Mouse (Mus musculus): ENCODE measurements around the gene Irf2bp1. TPM values are rescaled to one million over a fixed set of nuclear protein-coding genes. Genes with fewer than 3 reads are reported as not detected.

Gene Irf2bp1
- polyA plus RNA-seq, 1 experiment from 2014 or later: 31.5 TPM

DNA sequence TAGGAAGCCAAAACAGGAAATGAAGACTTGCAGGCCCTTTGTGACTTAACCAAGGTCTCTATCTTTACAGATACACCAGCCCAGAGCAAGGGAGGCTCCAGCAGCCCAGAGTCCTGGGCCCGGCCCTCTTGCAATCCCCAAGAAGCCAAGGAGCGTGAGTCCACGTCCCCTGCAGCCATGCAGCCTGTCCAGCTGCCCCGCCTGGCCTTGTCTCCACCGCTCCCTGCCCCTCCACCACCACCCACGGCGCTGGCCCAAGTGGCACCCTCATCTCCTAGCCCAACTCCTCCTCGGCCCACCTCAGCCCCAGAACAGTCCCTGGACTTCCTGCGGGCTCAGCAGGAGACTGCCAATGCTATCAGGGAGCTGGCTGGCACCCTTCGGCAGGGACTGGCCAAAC lies 3.4 kb upstream of the Irf2bp1 start:
- no peak for TF ChIP-seq CTCF (IDR thresholded peaks at IDR 0.05)
- ATAC-seq: no peak
- in situ Hi-C loops (cut with MboI; ENCODE audit: low pct_unique_long_range_greater_than_20kb): no loop called here
- ChIA-PET POLR2A (no interaction called here), CTCF (no interaction called here)
- no peak for DNase-seq (ENCODE audit: low read depth, low spot score)
- no peaks in the 10 kb centered on the region for H3K27me3 ChIP-seq

DNA sequence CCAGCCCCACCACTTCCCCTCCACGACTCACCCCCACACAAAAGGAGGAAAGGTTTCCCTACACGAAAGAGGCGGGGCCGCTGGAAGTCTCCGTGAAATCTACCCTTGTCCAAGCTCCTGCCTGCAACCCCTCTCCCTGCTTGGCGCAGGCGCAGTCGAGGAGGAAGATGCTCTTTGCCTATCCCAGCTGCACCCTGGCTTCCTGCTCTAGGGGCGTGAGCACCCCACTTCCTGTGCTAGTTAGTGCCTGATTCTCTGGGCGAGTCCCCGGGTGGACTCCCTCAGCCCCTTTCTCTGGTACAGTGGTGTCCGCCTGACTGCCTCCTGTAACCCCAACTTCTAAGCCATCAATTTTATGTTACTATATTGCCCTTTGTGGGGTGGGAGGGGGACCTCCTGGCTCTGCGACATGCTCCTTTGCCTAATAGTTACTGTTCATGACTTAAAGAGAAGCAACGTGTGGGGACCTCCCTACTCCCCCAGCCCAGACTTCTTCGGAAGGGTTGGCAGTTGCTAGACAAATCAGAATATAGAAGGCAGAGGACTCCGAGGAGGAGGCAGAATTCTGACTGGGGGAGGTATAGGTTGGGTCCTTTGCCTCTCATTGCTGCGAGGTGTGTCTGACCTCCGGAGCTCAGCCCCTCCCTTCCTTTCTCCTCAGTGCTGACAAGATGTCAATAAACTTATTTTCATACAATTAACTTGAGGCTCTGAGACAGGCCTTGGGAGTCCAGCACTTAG lies 2.6 kb upstream of the Irf2bp1 start:
- CTCF ChIA-PET: no interaction called here
- POLR2A ChIA-PET: no interaction called here
- DNase-seq (ENCODE audit: low read depth, low spot score): no peak
- no peak for TF ChIP-seq CTCF (IDR thresholded peaks at IDR 0.05)
- in situ Hi-C loops (cut with MboI; ENCODE audit: low pct_unique_long_range_greater_than_20kb): no loop called here
- H3K27me3 ChIP-seq: no peaks in the 10 kb centered on the region
- no peak for ATAC-seq

DNA sequence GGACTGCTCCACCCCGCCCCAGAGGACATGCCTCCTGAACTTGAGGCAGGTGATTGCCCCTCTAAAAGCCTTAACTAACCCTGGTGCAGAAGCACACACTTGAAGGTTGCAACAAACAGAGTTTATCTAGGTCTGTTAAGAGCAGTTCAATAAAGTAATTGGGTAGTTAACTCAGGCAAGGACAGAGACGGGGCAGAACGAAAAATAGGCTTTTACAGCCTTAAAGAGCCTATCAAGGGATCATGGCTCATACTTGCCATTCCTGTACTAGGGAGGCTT lies 2.1 kb upstream of the Irf2bp1 start:
- DNase-seq (ENCODE audit: low read depth, low spot score) (no peak), ATAC-seq (no peak)
- no peaks in the 10 kb centered on the region for H3K27me3 ChIP-seq
- ChIA-PET CTCF (no interaction called here), POLR2A (no interaction called here)
- in situ Hi-C loops (cut with MboI; ENCODE audit: low pct_unique_long_range_greater_than_20kb): no loop called here
- TF ChIP-seq CTCF (IDR thresholded peaks at IDR 0.05): no peak

DNA sequence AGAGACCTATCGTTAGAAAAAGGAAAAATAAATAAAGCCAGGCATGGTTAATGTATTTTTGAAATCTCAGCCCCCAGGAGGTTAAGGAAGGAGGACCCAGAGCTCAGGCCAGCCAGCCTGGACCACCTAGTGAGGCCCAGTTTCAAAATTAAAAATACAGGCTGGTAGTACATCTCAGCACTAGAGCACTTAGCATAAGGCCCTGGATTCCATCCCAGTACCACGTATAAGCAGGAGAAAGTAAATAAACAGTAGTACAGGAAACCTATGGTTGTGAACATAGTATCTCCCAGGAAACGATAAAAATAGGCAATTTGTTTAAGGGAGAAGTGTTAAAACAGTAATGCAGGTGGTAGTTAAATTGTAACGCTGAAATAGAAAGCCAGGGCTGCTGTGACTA lies 1.7 kb upstream of the Irf2bp1 start:
- in situ Hi-C loops (cut with MboI; ENCODE audit: low pct_unique_long_range_greater_than_20kb): no loop called here
- ATAC-seq: no peak
- TF ChIP-seq CTCF (IDR thresholded peaks at IDR 0.05): no peak
- CTCF ChIA-PET: no interaction called here
- H3K27me3 ChIP-seq: no peaks in the 10 kb centered on the region
- DNase-seq (ENCODE audit: low read depth, low spot score): no peak
- POLR2A ChIA-PET: interaction anchor here (0.9 to 1.6 kb wide), 3 partner anchors 11 to 93 kb away, joined by 3 to 5 read pairs (median 5); partner anchors contain the start of genes Foxa3 and Mypop

DNA sequence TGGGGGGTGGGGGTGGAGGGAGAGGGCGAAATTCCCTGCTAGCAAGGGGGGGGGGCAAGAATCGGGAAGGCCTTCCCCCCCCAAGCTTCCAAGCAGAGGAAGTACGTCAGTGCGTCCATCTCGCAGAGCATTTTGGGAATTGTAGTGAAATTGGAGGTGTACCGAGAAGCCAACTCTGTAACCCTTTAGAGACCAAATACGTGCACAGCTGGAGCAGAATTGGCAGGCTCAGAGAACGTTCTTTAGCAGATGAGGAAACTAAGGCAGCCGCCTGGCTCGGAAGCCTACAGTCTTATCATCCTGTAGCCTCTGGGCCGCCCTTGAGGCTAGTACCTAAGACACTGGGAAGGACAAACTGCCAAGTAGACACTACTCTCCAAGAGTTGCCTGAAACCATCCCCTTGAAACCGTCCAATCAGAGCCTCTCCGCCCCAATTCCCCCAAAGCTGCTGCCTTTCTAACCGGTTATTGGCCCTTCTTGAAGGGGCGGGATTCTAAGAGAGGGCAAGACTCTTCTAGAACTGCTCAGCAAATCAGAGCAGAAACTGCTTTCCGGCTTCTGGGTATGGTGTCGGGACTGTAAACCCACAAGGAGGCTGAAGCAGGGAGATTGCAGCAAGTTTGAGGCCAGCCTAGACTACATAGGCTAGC lies 871 bp upstream of the Irf2bp1 start:
- ChIA-PET POLR2A (interaction anchor here (0.6 to 1.6 kb wide), 5 partner anchors 12 to 93 kb away, joined by 3 to 5 read pairs (median 4); partner anchors contain the start of genes Foxa3 and Mypop), CTCF (no interaction called here)
- ATAC-seq (peak; percentile 79), DNase-seq (ENCODE audit: low read depth, low spot score) (peak; percentile 74)
- TF ChIP-seq CTCF (IDR thresholded peaks at IDR 0.05): no peak
- H3K27me3 ChIP-seq: no peaks in the 10 kb centered on the region
- in situ Hi-C loops (cut with MboI; ENCODE audit: low pct_unique_long_range_greater_than_20kb): no loop called here

DNA sequence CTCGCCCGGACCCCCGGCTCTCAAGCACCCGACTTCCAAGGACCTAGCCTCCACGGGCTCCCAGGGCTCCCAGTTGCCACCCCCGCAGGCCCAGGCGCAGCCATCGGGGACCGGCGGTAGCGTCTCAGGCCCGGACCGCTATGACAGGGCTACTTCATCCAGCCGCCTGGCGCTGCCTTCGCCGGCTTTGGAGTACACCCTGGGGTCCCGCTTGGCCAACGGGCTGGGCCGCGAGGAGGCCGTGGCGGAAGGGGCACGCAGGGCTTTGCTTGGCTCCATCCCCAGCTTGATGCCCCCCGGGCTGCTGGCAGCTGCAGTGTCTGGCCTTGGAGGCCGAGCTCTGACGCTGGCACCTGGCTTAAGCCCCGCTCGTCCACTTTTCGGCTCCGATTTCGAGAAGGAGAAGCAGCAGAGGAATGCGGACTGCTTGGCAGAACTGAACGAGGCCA lies 811 bp downstream of the Irf2bp1 start:
- POLR2A ChIA-PET: no interaction called here
- CTCF ChIA-PET: interaction anchor here (0.7 to 1.3 kb wide), 3 partner anchors 24 to 112 kb away, joined by 3 to 4 read pairs (median 3); no protein-coding TSS in a partner anchor
- H3K27me3 ChIP-seq: no peaks in the 10 kb centered on the region
- no peak for DNase-seq (ENCODE audit: low read depth, low spot score)
- in situ Hi-C loops (cut with MboI; ENCODE audit: low pct_unique_long_range_greater_than_20kb): no loop called here
- TF ChIP-seq CTCF (IDR thresholded peaks at IDR 0.05): no peak
- ATAC-seq: peak; percentile 1

DNA sequence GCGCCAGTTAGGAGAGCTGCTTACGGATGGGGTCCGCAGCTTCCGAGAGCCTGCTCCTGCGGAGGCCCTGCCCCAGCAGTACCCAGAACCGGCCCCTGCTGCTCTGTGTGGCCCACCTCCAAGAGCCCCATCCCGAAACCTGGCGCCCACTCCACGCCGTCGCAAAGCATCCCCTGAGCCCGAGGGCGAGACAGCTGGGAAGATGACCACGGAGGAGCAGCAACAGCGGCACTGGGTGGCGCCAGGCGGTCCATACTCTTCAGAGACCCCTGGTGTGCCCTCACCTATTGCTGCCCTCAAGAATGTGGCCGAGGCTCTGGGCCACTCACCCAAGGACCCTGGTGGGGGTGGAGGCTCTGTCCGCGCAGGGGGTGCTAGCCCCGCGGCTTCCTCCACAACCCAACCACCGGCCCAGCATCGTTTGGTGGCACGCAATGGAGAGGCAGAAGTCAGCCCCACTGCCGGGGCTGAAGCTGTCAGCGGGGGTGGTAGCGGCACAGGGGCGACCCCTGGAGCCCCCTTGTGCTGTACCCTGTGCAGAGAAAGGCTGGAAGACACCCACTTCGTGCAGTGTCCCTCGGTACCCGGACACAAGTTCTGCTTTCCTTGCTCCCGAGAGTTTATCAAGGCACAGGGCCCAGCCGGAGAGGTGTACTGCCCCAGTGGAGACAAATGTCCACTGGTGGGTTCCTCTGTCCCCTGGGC lies 1.7 kb downstream of the Irf2bp1 start:
- ChIA-PET POLR2A (interaction anchor here (0.6 kb wide), 1 partner anchor 111 kb away, joined by 6 read pairs; no protein-coding TSS in a partner anchor), CTCF (interaction anchor here (0.7 to 2.8 kb wide), 5 partner anchors 14 to 113 kb away, joined by 3 to 17 read pairs (median 4); partner anchors contain the start of genes Foxa3 and Sympk)
- TF ChIP-seq CTCF (IDR thresholded peaks at IDR 0.05): no peak
- no peaks in the 10 kb centered on the region for H3K27me3 ChIP-seq
- DNase-seq (ENCODE audit: low read depth, low spot score) (no peak), ATAC-seq (no peak)
- in situ Hi-C loops (cut with MboI; ENCODE audit: low pct_unique_long_range_greater_than_20kb): no loop called here

DNA sequence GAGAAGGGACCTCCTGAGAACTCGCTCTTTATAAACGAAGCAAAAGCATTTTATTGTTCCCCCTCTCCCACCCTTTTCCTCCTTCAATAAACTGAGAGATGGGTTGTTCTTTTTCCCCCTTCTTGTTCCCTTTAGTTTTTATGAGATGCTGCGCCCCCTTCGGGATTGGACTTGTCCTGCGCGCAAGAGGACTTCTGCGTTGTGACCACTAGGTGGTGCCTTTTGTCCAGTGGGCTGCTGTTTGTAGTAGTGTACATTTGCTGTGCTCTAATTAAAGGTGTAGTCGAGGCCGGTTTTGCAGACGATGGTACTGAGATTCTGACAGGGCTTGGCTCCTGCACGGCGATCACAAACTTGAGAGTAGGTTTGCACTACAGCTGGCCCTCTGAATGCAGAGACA lies 2.6 kb downstream of the Irf2bp1 start:
- in situ Hi-C loops (cut with MboI; ENCODE audit: low pct_unique_long_range_greater_than_20kb): no loop called here
- H3K27me3 ChIP-seq: no peaks in the 10 kb centered on the region
- no peak for TF ChIP-seq CTCF (IDR thresholded peaks at IDR 0.05)
- no peak for DNase-seq (ENCODE audit: low read depth, low spot score)
- ATAC-seq: peak; percentile 29
- CTCF ChIA-PET: interaction anchor here (0.9 to 2.8 kb wide), 3 partner anchors 13 to 19 kb away, joined by 5 to 17 read pairs (median 6); partner anchors contain the start of genes Foxa3 and Sympk
- POLR2A ChIA-PET: no interaction called here

DNA sequence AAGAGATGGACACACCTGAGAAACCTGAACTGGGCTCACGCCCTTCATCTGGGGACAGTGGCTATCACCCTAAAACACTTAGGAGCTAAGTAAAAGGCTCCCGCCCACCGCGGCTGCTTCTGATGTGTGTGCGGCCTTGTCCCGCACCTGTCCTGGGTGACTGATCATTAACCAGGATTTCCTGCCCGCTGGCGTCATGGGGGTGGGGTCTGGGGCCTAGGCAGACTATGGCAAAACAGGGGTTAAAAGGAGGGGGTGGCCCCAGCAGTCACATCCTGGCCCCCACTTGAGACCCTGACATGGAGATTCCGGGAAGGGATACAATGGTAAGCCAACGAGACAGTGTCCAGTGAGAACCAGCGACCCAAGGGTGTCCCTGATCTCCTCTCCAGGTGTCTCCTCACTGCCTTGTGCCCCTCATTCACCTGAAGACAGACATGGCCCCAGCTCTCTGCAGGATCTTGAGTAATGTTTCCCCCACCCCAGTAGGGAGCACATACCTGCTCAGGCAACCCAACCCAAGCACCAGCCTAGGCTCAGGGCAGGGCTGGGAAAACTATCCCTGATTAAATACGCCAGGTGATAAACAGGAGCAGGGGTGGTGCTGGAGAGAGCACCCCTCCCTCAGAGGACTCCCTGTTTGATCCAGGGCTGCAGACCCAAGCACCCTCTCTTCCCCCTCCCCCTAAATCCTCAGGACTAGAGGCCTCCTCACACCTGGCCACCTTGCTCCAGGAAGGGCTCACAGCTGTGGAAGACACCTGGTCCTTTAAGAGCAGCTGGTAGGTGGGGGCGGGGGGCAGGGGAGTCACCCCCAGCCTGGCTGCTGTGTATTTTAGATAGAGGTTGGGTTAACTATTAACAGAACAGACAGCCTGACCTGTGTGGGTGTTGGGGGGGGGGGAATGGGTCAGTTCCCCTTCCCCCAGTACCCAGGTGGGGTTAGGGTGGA lies 3.5 kb downstream of the Irf2bp1 start:
- in situ Hi-C loops (cut with MboI; ENCODE audit: low pct_unique_long_range_greater_than_20kb): no loop called here
- ATAC-seq: no peak
- CTCF ChIA-PET: interaction anchor here (0.9 to 2.8 kb wide), 3 partner anchors 13 to 18 kb away, joined by 5 to 17 read pairs (median 6); partner anchors contain the start of genes Foxa3 and Sympk
- POLR2A ChIA-PET: interaction anchor here (0.6 kb wide), 1 partner anchor 33 kb away, joined by 3 read pairs; no protein-coding TSS in a partner anchor
- no peak for TF ChIP-seq CTCF (IDR thresholded peaks at IDR 0.05)
- no peaks in the 10 kb centered on the region for H3K27me3 ChIP-seq
- DNase-seq (ENCODE audit: low read depth, low spot score): no peak

DNA sequence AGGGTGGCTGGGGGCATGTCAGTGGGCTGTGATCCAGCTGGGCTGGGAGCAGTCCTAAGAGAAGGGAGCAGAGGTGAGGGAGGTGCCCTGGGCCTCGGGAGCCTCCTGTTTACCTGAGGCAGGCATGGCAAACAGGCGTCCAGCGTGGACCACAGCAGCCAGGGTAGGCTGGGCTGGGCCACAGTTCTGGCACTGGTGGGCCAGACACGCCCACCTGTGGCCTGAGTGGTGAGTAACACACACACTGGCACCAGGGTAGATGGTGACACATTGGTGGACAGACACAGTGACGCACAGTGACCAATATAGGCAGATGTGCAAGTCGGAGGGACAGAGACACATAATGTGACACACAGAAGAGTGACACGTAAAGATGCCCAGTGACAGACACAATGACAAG lies 6.7 kb downstream of the Irf2bp1 start:
- ChIA-PET POLR2A (no interaction called here), CTCF (interaction anchor here (1.5 kb wide), 1 partner anchor 12 kb away, joined by 3 read pairs; no protein-coding TSS in a partner anchor)
- no peaks in the 10 kb centered on the region for H3K27me3 ChIP-seq
- in situ Hi-C loops (cut with MboI; ENCODE audit: low pct_unique_long_range_greater_than_20kb): no loop called here
- ATAC-seq: no peak
- DNase-seq (ENCODE audit: low read depth, low spot score): no peak
- no peak for TF ChIP-seq CTCF (IDR thresholded peaks at IDR 0.05)
